Mouse (Mus musculus): ENCODE results near the gene Mycbpap.

Mycbpap gene

GRCm38 (mm10) chr11:94521219-94521843 is at the start of gene Mycbpap:
Gene Mycbpap, minus strand, starts transcription at chr11:94521742.
- peak; percentile 69 for DNase-seq (ENCODE audit: low spot score)

DNA sequence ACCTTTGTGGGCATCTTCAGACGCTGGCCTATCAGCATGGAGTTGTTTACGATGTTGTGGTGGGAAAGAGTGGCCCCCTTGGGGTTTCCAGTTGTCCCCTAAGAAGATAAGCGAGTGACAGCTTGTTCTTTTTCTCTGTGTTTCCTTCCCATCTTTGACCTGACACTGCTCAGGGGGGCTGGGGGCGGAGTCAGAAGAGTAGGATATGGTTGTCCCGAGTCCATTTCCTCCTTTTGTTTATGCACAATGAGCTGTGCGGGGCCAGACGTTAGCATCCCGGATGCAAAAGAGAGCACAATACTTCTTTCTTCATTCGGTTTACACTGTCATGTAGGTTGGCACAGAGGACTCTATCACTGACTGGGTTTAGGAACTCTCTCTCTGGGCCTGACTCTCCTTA is 49.1 kb upstream of the Mycbpap start:
- no peak for DNase-seq (ENCODE audit: low spot score)

GRCm38 (mm10) chr11:94567326-94567725 is 45.8 kb upstream of the Mycbpap start:
- DNase-seq (ENCODE audit: low spot score), result no peak

DNA sequence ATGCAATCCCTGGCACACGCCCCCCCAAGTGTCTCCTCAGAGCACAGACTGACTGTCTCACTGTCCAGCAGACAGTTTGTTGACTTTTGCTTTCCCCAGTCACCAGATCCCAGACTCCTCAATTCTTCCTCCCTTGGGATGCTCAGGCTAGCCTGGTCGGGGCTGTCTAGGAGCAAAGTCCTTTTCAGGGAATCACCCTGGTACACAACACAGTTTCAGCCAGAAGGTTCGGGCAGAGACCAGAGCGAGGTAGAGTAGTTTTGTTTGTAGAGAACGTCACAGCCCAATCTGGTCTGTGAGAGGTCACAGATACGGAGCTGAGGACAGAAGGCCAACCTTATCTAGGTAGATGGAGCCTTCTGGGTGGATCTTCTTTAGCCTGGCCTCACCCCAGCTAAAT is 45.0 kb upstream of the Mycbpap start:
- DNase-seq (ENCODE audit: low spot score), result no peak

DNA sequence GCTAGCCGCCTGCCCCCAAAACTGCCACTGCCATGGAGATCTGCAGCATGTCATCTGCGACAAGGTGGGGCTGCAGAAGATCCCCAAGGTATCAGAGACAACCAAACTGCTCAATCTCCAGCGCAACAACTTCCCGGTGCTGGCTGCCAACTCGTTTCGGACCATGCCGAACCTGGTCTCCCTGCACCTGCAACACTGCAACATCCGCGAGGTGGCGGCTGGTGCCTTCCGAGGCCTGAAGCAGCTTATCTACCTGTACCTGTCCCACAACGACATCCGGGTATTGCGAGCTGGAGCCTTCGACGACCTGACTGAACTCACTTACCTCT is 43.6 kb upstream of the Mycbpap start:
- DNase-seq (ENCODE audit: low spot score), result no peak

DNA sequence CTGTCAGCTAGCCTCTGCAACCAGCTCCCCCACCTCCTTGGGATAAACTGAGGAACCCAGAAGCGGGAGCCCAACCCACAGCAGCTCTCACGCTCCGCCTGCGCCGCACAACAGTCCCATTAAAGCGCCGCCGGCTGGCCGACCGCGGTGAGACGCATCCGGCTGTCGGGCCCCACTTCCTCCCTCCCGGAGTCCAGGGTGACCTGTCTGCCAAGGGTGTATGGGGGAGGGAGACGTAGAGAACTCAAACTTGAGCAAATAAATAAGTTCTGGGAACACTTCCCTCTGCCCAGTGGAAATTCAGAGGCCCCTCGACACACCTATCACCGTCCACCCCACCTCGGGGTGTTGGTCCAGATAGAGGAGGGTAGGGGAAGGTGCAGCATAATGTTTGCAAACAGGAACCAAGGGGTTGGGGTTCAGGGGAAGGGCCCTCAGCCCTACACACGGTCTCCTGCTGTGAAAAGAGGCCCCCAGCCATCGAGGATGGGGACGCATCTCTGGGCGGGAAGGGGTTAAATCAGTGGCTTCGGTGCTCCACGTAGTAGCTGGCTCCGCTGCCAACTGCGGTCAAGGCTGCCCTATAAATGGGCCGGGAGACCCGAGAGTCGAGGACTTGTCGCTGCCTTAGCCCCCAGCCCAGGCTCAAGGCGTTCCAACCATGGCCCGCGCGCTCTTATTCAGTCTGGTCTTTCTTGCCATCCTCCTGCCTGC is 43.1 kb upstream of the Mycbpap start, which contains the start of gene Chad:
Gene Chad, plus strand, starts transcription at position 611 of the 714 bp plus-strand sequence.
- peak; percentile 79 for DNase-seq (ENCODE audit: low spot score)

DNA sequence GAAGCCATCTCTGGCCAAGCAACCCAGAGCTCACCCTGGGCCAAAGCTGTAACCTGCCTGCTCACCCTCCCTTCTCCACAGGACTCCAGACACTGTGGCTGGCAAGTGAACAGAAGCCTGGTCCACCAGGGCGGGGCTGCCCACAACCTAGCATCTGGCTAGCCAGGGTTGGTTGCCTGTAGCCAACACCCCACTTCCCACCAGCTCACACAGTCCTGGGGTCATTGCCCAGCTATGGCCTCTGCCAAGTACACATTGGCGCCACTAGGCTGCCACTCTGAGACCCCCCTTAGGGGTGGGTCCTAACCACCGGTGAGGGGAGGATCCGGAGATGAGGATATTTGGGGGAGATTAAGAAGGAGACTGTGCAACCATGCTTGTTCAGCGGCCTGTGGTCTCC is 42.3 kb upstream of the Mycbpap start:
- DNase-seq (ENCODE audit: low spot score), result no peak

GRCm38 (mm10) chr11:94563383-94563782 is 41.8 kb upstream of the Mycbpap start:
- no peak for DNase-seq (ENCODE audit: low spot score)

DNA sequence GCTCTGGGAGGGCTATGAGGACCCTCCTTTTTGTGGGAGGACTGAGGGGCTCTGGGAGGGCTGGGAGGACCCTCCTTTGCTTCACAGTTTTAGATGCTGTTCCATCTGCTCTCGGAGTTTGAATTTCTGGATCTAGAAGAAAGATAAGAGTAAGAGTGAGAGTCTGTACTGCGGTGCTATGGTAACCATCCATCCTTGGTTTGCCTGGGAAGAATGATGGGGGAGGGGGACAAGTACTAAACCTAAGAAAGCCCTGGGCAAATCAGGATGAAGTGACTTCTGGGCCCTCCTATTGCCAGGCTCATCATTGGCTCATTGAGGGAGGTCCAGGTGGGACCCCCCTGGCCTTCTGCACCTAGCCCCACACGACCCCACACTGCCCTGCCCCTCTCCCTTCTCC is 36.7 kb upstream of the Mycbpap start:
- no peak for DNase-seq (ENCODE audit: low spot score)

DNA sequence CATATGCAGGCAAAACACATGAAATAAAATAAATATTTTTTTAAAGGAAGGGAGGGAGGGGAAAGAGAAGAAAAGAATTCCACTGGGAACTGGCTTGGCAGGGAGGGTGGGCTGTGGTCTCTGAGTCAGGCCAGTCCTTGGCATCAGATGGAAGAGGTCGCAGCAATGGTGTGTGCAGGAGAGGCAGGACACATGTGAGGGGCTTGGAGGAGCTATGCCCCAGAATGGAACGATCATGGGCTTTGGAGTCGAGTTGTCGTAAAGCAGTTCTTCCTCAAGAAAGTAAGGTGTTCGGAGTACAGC is 28.9 kb upstream of the Mycbpap start:
- no peak for DNase-seq (ENCODE audit: low spot score)

DNA sequence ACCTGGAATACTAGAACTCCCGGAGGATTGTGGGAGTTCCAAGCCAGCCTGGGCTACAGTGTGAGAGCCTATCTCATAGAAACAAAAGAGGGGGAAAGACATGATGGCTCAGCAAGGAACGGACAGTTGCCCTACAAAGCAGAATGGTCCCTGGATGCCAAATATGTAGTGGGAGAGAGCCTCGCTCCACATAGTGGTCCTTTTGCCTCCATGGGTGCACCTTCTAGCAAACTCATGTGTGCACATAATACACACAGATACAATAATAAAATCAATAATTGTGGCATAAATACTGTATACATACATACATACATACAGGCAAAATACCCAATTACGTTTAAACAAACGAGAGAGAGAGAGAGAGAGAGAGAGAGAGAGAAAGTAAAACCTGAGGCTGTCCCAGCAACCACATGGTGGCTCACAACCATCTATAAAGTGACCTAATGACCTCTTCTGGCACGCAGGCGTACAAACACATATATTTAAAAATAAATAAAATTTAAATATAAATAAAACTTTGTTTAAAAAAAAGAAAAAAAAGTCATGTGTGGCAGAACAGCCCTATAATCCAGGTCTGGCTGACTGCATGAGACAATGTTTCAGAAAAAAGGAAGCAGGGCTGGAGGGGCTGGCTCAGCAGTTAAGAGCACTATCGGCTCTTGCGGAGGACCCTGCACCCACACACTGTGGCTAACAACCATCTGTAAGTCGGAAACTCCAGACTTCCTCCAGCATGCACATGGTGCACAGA is 28.3 kb upstream of the Mycbpap start:
- DNase-seq (ENCODE audit: low spot score), result no peak

DNA sequence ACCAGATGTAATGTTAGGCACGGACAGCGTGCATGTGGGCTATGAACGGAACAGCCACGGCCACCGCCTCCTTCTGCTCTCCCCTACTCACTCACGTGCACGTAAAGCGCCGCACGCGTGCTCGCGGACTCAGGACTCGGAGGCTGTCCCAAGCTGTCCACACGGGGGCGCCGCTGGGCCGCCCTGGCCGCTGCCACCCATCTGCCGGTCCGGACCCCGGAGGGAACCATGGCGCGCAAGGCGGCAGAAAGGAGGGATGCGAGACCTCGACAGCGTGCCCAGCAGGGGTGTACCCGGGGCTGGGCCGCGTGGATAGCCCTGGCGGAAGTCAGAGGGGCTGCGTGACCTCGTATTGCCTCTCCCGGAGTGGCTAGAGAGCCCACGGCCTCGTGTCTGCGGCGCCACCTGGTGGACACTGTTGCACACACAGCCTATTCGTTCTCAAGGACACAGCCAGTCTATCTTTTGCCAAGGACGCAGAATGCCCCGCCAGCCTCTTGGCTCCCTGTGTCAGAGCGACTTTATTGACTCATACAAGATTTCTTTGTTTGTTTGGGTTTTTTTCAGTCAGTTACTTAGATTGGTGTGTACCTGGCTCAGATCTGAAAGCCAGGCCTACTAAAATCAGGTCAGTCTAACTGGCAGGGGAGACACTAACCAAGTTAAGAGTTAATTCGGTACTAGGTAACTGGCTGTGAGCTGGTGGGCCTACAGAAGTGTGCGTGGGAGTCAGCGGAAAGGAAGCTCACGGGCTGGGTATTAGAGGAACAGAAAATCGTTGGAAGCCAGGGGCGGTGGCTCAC is 27.5 kb upstream of the Mycbpap start, which contains the start of gene Rsad1:
Gene Rsad1, minus strand, starts transcription at position 368 of the 803 bp plus-strand sequence.
- peak; percentile 98 for DNase-seq (ENCODE audit: low spot score)

GRCm38 (mm10) chr11:94548041-94548784 is 26.7 kb upstream of the Mycbpap start:
- DNase-seq (ENCODE audit: low spot score), result peak; percentile 75

DNA sequence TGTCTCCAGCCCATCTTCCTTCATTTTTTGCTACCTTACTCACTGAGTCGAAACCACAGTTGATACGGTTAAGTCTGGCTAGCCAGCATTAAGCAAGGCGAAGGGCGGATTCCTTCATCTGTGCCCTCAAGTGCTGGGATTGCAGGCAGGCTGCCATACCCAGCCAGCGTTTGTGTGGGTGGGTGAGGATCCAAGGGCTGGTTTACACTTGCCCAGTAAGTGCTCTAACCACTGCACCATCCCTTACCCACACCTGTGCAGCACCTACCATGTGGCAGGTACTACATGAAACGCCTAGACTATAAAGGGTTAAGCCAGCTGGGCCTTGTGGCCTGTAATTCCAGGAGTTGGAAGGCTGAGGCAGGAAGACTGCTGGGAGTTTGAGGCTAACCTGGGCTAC is 25.7 kb upstream of the Mycbpap start:
- no peak for DNase-seq (ENCODE audit: low spot score)

DNA sequence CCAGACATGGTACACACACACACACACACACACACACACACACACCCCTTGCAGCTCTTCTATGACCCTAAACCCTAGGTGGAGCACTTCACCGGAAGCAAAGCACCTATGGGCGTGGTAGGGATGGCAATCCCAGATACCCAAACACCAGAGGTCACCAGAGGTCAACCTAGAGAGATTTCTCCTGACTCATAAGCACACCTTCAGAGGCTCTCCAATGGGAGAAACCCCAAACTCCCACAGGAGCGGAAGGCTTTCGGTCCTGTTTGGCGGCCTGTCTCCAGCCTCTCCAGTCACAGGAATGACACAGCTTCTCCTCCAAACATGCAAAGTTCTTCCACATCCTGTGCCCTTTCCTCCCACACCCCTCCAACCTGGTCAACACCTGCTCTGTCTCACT is 24.8 kb upstream of the Mycbpap start:
- DNase-seq (ENCODE audit: low spot score), result no peak

GRCm38 (mm10) chr11:94544422-94544821 is 22.9 kb upstream of the Mycbpap start:
- DNase-seq (ENCODE audit: low spot score), result no peak

DNA sequence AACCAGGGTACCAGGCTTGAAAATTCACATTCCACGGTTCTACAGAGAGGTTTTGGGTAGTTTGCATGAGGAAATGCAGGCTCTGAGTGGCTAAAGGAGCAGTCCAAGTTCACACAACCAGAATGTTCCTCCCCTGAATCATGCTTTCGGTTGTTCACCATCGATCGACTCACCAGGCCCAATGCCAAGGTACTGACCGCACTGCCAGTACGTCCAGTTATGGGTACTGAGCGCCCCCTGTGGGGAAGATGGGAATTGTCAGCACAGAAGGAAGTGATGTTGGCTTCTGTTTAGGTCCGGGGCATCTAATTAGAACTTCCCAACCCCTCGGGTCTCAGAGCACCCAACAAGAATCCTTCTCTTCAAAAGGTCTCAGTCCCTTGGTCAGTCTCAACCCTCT is 22.4 kb upstream of the Mycbpap start:
- DNase-seq (ENCODE audit: low spot score), result peak; percentile 97

GRCm38 (mm10) chr11:94543344-94543743 is 21.8 kb upstream of the Mycbpap start:
- no peak for DNase-seq (ENCODE audit: low spot score)

DNA sequence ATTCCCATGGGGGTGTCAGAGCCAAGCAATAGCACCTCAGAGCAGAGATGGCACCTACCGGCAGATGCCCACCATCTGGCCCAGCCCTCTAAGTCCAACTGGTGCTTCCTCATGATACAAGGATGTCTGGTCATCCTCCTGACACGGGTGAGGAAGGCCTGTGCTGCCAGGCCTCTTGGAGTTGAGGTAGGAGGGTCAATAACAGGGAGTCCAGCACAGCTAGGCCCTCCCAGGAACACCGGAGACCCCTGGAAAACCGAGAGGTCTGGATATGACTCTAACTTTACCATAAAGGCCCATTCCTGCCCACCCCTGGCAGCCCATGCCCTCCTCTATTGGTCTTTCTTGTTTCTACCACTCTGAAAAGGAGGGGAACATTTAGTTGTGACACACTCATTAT is 20.9 kb upstream of the Mycbpap start:
- DNase-seq (ENCODE audit: low spot score), result no peak

DNA sequence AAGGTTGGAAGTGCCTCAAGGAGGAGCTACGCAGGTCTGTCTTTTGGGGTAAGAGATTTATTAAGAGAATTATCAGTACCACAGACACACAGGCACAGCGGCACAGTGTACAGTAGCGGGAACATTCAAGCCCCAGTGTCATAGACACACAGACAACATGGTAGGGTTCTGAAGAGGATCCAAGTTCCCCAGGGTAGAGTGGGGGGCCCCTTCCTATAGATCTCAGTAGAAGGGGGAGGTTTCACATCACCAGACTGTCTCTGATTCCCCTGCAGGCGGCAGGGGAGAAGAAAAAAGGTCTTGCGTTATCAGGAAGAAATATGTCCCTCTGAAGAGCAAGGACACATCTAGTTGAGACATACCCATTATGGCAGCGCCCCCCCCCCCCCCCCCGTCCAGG is 18.2 kb upstream of the Mycbpap start:
- no peak for DNase-seq (ENCODE audit: low spot score)

DNA sequence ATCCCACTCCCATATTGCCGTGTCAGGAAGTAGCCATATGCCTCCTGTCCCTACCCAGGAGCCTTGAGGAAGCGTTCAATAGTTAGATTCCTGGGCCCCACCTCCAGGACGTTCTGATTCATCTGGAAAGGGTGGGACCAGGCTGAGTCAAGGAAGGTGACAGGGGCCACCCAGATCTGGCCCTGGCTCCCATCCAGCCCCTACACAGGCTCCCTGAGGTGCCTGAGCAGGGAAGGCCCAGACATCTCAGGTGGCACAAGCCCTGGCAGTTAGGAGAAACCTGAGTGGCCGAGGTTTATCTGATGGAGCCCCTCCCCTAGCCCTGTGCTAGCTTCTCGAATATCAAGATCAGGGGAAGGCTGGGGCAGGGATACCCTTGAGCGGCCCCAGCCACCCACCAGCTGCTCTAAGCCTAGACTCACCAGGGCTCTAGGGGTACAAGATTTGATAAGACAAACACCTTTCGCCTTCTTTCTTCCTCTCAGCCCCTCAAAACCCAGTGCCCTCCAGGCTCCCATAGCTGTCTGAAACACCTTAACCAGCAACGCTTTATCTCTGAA is 17.3 kb upstream of the Mycbpap start:
- DNase-seq (ENCODE audit: low spot score), result no peak
